Mouse (Mus musculus): ENCODE data around the gene Olfr311.

Gene Olfr311

DNA sequence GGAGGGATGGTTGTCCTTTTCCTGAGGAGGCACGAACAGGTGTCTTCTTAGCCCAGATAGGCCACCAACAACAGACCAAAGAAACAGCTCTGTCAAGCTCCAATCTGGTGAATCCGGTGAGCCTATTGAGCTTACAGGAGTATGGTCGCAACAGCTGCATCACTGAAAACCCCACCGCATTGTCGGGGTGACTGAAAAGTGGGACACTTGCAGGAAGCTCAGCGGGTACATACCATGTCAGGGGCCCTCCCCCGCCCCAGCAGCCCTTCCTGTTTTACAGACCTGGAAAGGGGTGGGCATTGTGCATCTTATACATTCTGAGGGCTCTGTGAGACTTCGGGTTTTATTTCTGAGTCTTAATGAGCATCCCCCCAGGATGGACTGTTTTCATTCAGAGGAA, 44.7 kb downstream of the Olfr311 start:
- DNase-seq, result no peak

DNA sequence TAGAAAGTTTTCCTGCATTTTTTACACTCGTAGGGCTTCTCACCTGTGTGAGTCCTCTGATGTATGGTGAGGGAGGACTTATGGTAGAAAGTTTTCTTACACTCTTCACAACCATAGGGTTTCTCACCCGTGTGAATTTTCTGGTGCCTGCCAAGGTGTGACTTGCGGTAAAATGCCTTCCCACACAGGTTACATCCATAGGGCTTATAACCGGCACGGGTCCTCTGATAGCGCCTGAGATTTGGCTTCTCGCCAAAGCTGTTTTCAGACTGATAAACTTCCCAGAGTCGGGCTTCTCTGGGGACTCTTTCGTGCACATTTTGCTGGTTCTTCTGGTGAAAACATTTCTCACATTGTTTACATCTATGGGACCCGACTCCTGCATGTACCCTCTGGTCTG, 51.5 kb downstream of the Olfr311 start:
- no peak for DNase-seq

Data from lung, postnatal 14 days (tissue).